Mouse (Mus musculus): ENCODE data around the gene Rap2c. TPM values are rescaled to one million over a fixed set of nuclear protein-coding genes. Genes with fewer than 3 reads are reported as not detected.

Rap2c gene
- polyA plus RNA-seq, 1 experiment, result 49.9 TPM

GRCm38 (mm10) chrX:51058741-51059140, 40.9 kb upstream of the Rap2c start:
- Histone ChIP-seq H3K9ac (ENCODE audit: low read depth, poor library complexity, severe bottlenecking) (no peak overlapping the region), H3K4me1 (ENCODE audit: control insufficient read depth, insufficient read depth, low read length) (no peaks in the 10 kb centered on the region), H3K36me3 (ENCODE audit: control insufficient read depth, insufficient read depth, low read length, poor library complexity, severe bottlenecking) (no peaks in the 10 kb centered on the region), H3K27ac (ENCODE audit: insufficient read depth, low read length) (no peak overlapping the region), H3K4me3 (ENCODE audit: low read depth, low read length) (no peak overlapping the region), H3K9me3 (replicated peaks; ENCODE audit: control insufficient read depth, insufficient read depth, low read length, poor library complexity, severe bottlenecking) (no peaks in the 10 kb centered on the region), H3K27me3 (ENCODE audit: control insufficient read depth, insufficient read depth, low read length, poor library complexity, severe bottlenecking) (no peaks in the 10 kb centered on the region)
- TF ChIP-seq EP300 (IDR thresholded peaks at IDR 0.05; ENCODE audit: insufficient read depth, low read depth, low read length) (no peak), CTCF (IDR thresholded peaks at IDR 0.05; ENCODE audit: low read depth, low read length) (no peak), POLR2A (IDR thresholded peaks at IDR 0.05; ENCODE audit: insufficient read depth, low read length) (no peak)

DNA sequence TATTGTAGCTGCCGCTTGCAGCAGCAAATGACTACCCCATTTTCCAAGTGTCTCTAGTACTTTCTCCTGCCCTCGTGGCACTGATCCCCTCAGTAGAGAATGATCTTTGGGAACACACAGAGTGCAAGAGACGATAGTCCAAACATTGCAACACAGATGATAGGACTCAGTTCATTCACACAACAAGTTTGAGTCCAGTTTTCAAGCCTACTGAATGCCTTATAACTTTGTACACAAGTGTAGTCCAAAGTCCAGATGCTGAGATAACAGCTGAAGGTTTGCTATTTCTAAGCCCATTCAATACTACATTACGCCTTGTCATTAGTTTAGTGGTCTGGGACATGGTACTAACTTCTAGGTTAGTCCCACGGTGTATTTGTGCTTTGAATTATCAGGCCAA, 40.5 kb upstream of the Rap2c start:
- no peak overlapping the region for H3K9ac ChIP-seq (ENCODE audit: low read depth, poor library complexity, severe bottlenecking)
- H3K27ac ChIP-seq (ENCODE audit: insufficient read depth, low read length), result no peak overlapping the region
- no peaks in the 10 kb centered on the region for H3K27me3 ChIP-seq (ENCODE audit: control insufficient read depth, insufficient read depth, low read length, poor library complexity, severe bottlenecking)
- TF ChIP-seq CTCF (IDR thresholded peaks at IDR 0.05; ENCODE audit: low read depth, low read length) (no peak), EP300 (IDR thresholded peaks at IDR 0.05; ENCODE audit: insufficient read depth, low read depth, low read length) (no peak), POLR2A (IDR thresholded peaks at IDR 0.05; ENCODE audit: insufficient read depth, low read length) (no peak)
- H3K9me3 ChIP-seq (replicated peaks; ENCODE audit: control insufficient read depth, insufficient read depth, low read length, poor library complexity, severe bottlenecking), result no peaks in the 10 kb centered on the region
- no peak overlapping the region for H3K4me3 ChIP-seq (ENCODE audit: low read depth, low read length)
- H3K4me1 ChIP-seq (ENCODE audit: control insufficient read depth, insufficient read depth, low read length), result no peaks in the 10 kb centered on the region
- H3K36me3 ChIP-seq (ENCODE audit: control insufficient read depth, insufficient read depth, low read length, poor library complexity, severe bottlenecking), result no peaks in the 10 kb centered on the region

GRCm38 (mm10) chrX:51051680-51052461, 34.1 kb upstream of the Rap2c start:
- Histone ChIP-seq H3K27ac (ENCODE audit: insufficient read depth, low read length) (no peak overlapping the region), H3K27me3 (ENCODE audit: control insufficient read depth, insufficient read depth, low read length, poor library complexity, severe bottlenecking) (no peaks in the 10 kb centered on the region), H3K4me3 (ENCODE audit: low read depth, low read length) (no peak overlapping the region), H3K4me1 (ENCODE audit: control insufficient read depth, insufficient read depth, low read length) (no peaks in the 10 kb centered on the region), H3K9ac (ENCODE audit: low read depth, poor library complexity, severe bottlenecking) (no peak overlapping the region), H3K9me3 (replicated peaks; ENCODE audit: control insufficient read depth, insufficient read depth, low read length, poor library complexity, severe bottlenecking) (no peaks in the 10 kb centered on the region), H3K36me3 (ENCODE audit: control insufficient read depth, insufficient read depth, low read length, poor library complexity, severe bottlenecking) (no peaks in the 10 kb centered on the region)
- TF ChIP-seq POLR2A (IDR thresholded peaks at IDR 0.05; ENCODE audit: insufficient read depth, low read length) (no peak), EP300 (IDR thresholded peaks at IDR 0.05; ENCODE audit: insufficient read depth, low read depth, low read length) (no peak)

DNA sequence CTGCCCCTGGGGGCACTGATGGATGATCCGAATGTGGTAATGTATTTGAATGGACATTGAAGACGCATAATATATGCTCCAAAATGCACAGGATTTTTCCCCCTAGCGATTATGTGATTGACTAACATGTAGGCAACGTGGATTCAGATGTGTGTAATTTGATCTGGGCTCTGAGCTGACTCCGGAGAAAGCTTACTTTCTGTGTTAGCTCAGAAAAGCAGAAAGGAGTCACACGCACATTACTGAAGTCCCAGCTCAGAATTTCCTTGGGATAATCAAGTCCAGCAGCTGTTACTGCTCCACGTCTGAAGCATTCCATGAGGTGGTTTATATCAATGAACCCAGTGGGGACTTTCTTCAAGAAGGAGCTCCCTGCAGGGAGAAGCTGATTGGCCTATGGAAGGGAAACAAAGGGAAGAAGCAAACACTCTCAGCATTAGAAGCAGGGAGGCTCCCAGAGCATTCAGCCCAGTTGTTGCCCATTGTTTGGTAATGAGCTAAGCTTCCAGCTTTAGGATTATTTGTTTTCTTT, 17.9 kb upstream of the Rap2c start:
- H3K4me1 ChIP-seq (ENCODE audit: control insufficient read depth, insufficient read depth, low read length), result no peaks in the 10 kb centered on the region
- H3K27ac ChIP-seq (ENCODE audit: insufficient read depth, low read length), result no peak overlapping the region
- H3K4me3 ChIP-seq (ENCODE audit: low read depth, low read length), result no peak overlapping the region

DNA sequence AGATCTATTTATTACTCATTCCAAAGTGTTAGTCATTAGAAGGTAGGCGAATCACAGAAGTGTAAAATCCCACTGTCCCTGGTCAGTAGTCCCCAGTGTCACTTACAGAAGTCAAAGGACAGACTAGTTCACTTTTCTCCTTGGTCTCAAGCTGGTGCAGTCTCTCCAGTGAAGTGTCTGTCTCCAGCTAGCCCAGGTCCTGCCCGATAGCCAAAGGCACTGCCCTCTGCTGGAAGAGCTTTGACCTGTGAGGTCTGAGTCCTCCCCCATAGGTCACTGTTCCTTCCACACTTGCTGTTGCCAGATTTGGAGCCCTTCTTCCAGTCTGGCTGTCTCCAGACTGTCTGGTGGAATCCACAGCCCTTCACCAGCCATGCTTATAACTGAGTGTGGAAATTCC, 2.1 kb upstream of the Rap2c start:
- Histone ChIP-seq H3K9me3 (replicated peaks; ENCODE audit: control insufficient read depth, insufficient read depth, low read length, poor library complexity, severe bottlenecking) (no peaks in the 10 kb centered on the region), H3K4me3 (ENCODE audit: low read depth, low read length) (no peak overlapping the region), H3K27me3 (ENCODE audit: control insufficient read depth, insufficient read depth, low read length, poor library complexity, severe bottlenecking) (no peaks in the 10 kb centered on the region), H3K27ac (ENCODE audit: insufficient read depth, low read length) (no peak overlapping the region), H3K9ac (ENCODE audit: low read depth, poor library complexity, severe bottlenecking) (no peak overlapping the region), H3K36me3 (ENCODE audit: control insufficient read depth, insufficient read depth, low read length, poor library complexity, severe bottlenecking) (no peaks in the 10 kb centered on the region), H3K4me1 (ENCODE audit: control insufficient read depth, insufficient read depth, low read length) (no peaks in the 10 kb centered on the region)
- TF ChIP-seq EP300 (IDR thresholded peaks at IDR 0.05; ENCODE audit: insufficient read depth, low read depth, low read length) (no peak), POLR2A (IDR thresholded peaks at IDR 0.05; ENCODE audit: insufficient read depth, low read length) (no peak), CTCF (IDR thresholded peaks at IDR 0.05; ENCODE audit: low read depth, low read length) (peak; percentile 57)

More for the DNA sequence above, 17.9 kb upstream of the Rap2c start:
- Histone ChIP-seq H3K36me3 (ENCODE audit: control insufficient read depth, insufficient read depth, low read length, poor library complexity, severe bottlenecking) (no peaks in the 10 kb centered on the region), H3K9ac (ENCODE audit: low read depth, poor library complexity, severe bottlenecking) (no peak overlapping the region), H3K27me3 (ENCODE audit: control insufficient read depth, insufficient read depth, low read length, poor library complexity, severe bottlenecking) (no peaks in the 10 kb centered on the region), H3K9me3 (replicated peaks; ENCODE audit: control insufficient read depth, insufficient read depth, low read length, poor library complexity, severe bottlenecking) (no peaks in the 10 kb centered on the region)
- TF ChIP-seq EP300 (IDR thresholded peaks at IDR 0.05; ENCODE audit: insufficient read depth, low read depth, low read length), result no peak
- no peak for TF ChIP-seq POLR2A (IDR thresholded peaks at IDR 0.05; ENCODE audit: insufficient read depth, low read length)
- TF ChIP-seq CTCF (IDR thresholded peaks at IDR 0.05; ENCODE audit: low read depth, low read length), result no peak

DNA sequence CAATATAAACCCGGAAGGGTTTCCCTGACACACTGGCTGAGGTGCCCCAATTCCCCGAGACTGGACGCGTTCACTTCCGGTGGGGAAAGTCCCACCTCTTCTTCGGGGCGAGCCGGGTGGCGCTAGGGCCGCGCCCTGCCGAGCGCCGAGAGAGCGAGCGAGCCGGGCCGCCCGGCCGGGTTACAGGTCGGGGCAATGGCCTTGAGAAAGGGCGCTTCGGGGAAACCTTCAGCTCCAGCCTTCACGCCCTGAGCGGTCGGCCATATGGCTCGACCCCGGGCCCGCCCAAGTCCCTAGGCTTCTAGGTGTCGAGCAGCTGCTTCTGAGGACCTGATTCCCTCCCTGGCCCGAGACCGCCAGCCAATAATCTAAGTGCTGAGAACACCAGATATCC, 965 bp upstream of the Rap2c start:
- H3K4me1 ChIP-seq (ENCODE audit: control insufficient read depth, insufficient read depth, low read length), result no peaks in the 10 kb centered on the region
- H3K27me3 ChIP-seq (ENCODE audit: control insufficient read depth, insufficient read depth, low read length, poor library complexity, severe bottlenecking), result no peaks in the 10 kb centered on the region
- H3K36me3 ChIP-seq (ENCODE audit: control insufficient read depth, insufficient read depth, low read length, poor library complexity, severe bottlenecking), result no peaks in the 10 kb centered on the region; the same call in 1 of the 2 replicates
- H3K9ac ChIP-seq (ENCODE audit: low read depth, poor library complexity, severe bottlenecking), result peak overlapping the region; percentile 99
- TF ChIP-seq EP300 (IDR thresholded peaks at IDR 0.05; ENCODE audit: insufficient read depth, low read depth, low read length) (no peak), POLR2A (IDR thresholded peaks at IDR 0.05; ENCODE audit: insufficient read depth, low read length) (no peak), CTCF (IDR thresholded peaks at IDR 0.05; ENCODE audit: low read depth, low read length) (no peak)
- peak overlapping the region; percentile 86 for H3K27ac ChIP-seq (ENCODE audit: insufficient read depth, low read length)
- H3K9me3 ChIP-seq (replicated peaks; ENCODE audit: control insufficient read depth, insufficient read depth, low read length, poor library complexity, severe bottlenecking), result no peaks in the 10 kb centered on the region
- peak overlapping the region; percentile 93 for H3K4me3 ChIP-seq (ENCODE audit: low read depth, low read length)
